Mouse (Mus musculus) hindbrain, embryonic 12.5 days (tissue): ENCODE data around the gene Gpha2. TPM values are rescaled to one million over a fixed set of nuclear protein-coding genes. Genes with fewer than 3 reads are reported as not detected.
A peak's percentile ranks its signal among the peaks of the same experiment; 100 is the strongest.

ENCODE experiments used
- ATAC-seq: fragments of 200-750 bp; cut with Nextera tagmentation; 2 replicates; pipeline ENCODE4 v1.8.0; 2017; ENCODE audit warnings: moderate TSS enrichment; ENCODE audit not compliant: low FRiP score
- H3K27ac ChIP-seq: fragments of 300-500 bp; sonication (generic); 2 replicates; pipeline ENCODE4 v1.5.1; 2016; ENCODE audit warnings: mild to moderate bottlenecking
- H3K27me3 ChIP-seq: fragments of 300-500 bp; sonication (generic); 2 replicates; pipeline ENCODE4 v1.6.1; 2016; ENCODE audit warnings: mild to moderate bottlenecking
- H3K36me3 ChIP-seq: fragments of 300-500 bp; sonication (generic); 2 replicates; pipeline ENCODE4 v1.6.1; 2016; ENCODE audit warnings: mild to moderate bottlenecking
- H3K4me1 ChIP-seq: fragments of 300-500 bp; sonication (generic); 2 replicates; pipeline ENCODE4 v1.6.1; 2016
- H3K4me2 ChIP-seq: fragments of 300-500 bp; sonication (generic); replicated peaks from 2 replicates; pipeline ENCODE4 v1.6.1; 2016; ENCODE audit warnings: mild to moderate bottlenecking
- H3K4me3 ChIP-seq: fragments of 300-500 bp; sonication (generic); 2 replicates; pipeline ENCODE4 v1.5.1; 2016; ENCODE audit warnings: mild to moderate bottlenecking
- H3K9ac ChIP-seq: fragments of 300-500 bp; sonication (generic); 2 replicates; pipeline ENCODE4 v1.6.1; 2016; ENCODE audit warnings: mild to moderate bottlenecking, moderate library complexity
- H3K9me3 ChIP-seq: fragments of 300-500 bp; sonication (generic); replicated peaks from 2 replicates; pipeline ENCODE4 v1.6.1; 2016; ENCODE audit warnings: mild to moderate bottlenecking
- WGBS: fragments of 180-500 bp; shearing (Covaris S2); methylation state at CpG from one replicate; pipeline ENCODE4 v1.1.7; 2016; 5-methylcytosine and 5-hydroxymethylcytosine counted together
- polyA plus RNA-seq: library from polyadenylated mRNA; unstranded; fragments of >200 nt; fragmentation: Nextera tagmentation; extraction: Ambion mirVana; gene quantifications from 2 replicates; pipeline ENCODE4 v1.2.1, GENCODE M21; 2016

Gene Gpha2
- polyA plus RNA-seq: 1.4 and 1.5 TPM in 2 replicates

GRCm38 (mm10) chr19:6226135-6226534, at the start of gene Gpha2:
Gene Gpha2, plus strand, starts transcription at chr19:6226380.
- Histone ChIP-seq H3K4me2 (no peak within 1 kb of the TSS), H3K27me3 (no peaks in the 10 kb centered on the region), H3K9me3 (no peaks in the 10 kb centered on the region), H3K4me3 (no peak within 1 kb of the TSS), H3K36me3 (peaks cover 44% of the 10 kb centered on the region), H3K4me1 (peaks cover 3% of the 10 kb centered on the region; the same call in 1 of the 2 replicates), H3K9ac (no peak within 1 kb of the TSS), H3K27ac (no peak within 1 kb of the TSS)
- WGBS: 19% methylated on average over 2 of the region's 2 CpGs
- no peak for ATAC-seq

- no peak overlapping the region for H3K4me3 ChIP-seq
- 80% methylated on average over 6 of the region's 6 CpGs for WGBS
- H3K36me3 ChIP-seq: no peaks in the 10 kb centered on the region
Observed at GRCm38 (mm10) chr19:6178775-6179174, 47.4 kb upstream of the Gpha2 start.

GRCm38 (mm10) chr19:6181629-6182028, 44.6 kb upstream of the Gpha2 start:
- no peak for ATAC-seq
- no peak overlapping the region for H3K4me2 ChIP-seq
- H3K27me3 ChIP-seq: no peaks in the 10 kb centered on the region
- H3K9me3 ChIP-seq: no peaks in the 10 kb centered on the region
- 30% methylated on average over 5 of the region's 5 CpGs for WGBS
- H3K27ac ChIP-seq: no peak overlapping the region
- H3K36me3 ChIP-seq: no peaks in the 10 kb centered on the region
- no peaks in the 10 kb centered on the region for H3K4me1 ChIP-seq
- no peak overlapping the region for H3K9ac ChIP-seq
- H3K4me3 ChIP-seq: no peak overlapping the region

More at GRCm38 (mm10) chr19:6178775-6179174, 47.4 kb upstream of the Gpha2 start:
- no peak overlapping the region for H3K9ac ChIP-seq
- peaks cover 2% of the 10 kb centered on the region; the same call in 1 of the 2 replicates for H3K4me1 ChIP-seq
- no peak overlapping the region for H3K27ac ChIP-seq
- no peak overlapping the region for H3K4me2 ChIP-seq
- no peaks in the 10 kb centered on the region for H3K9me3 ChIP-seq
- no peak for ATAC-seq
- no peaks in the 10 kb centered on the region for H3K27me3 ChIP-seq

GRCm38 (mm10) chr19:6182534-6182933, 43.6 kb upstream of the Gpha2 start:
- ATAC-seq: no peak
- no peaks in the 10 kb centered on the region for H3K4me1 ChIP-seq
- no peak overlapping the region for H3K4me2 ChIP-seq
- H3K27me3 ChIP-seq: no peaks in the 10 kb centered on the region
- no peak overlapping the region for H3K27ac ChIP-seq
- H3K4me3 ChIP-seq: no peak overlapping the region
- H3K9me3 ChIP-seq: no peaks in the 10 kb centered on the region
- H3K9ac ChIP-seq: no peak overlapping the region
- 30% methylated on average over 3 of the region's 3 CpGs for WGBS
- H3K36me3 ChIP-seq: no peaks in the 10 kb centered on the region

GRCm38 (mm10) chr19:6184131-6184530, 42.0 kb upstream of the Gpha2 start, which contains the start of gene Majin:
Gene Majin, plus strand, starts transcription at chr19:6184388.
- Histone ChIP-seq H3K36me3 (no peaks in the 10 kb centered on the region), H3K9ac (no peak within 1 kb of the TSS), H3K27me3 (no peaks in the 10 kb centered on the region), H3K4me2 (no peak within 1 kb of the TSS), H3K4me1 (no peaks in the 10 kb centered on the region), H3K27ac (no peak within 1 kb of the TSS), H3K4me3 (no peak within 1 kb of the TSS), H3K9me3 (no peaks in the 10 kb centered on the region)
- WGBS: 83% methylated on average over 23 of the region's 23 CpGs
- no peak for ATAC-seq

- Histone ChIP-seq H3K4me3 (no peak overlapping the region), H3K36me3 (no peaks in the 10 kb centered on the region), H3K27ac (no peak overlapping the region), H3K9ac (no peak overlapping the region), H3K4me2 (no peak overlapping the region), H3K9me3 (no peaks in the 10 kb centered on the region), H3K27me3 (no peaks in the 10 kb centered on the region), H3K4me1 (no peaks in the 10 kb centered on the region)
- no peak for ATAC-seq
- WGBS: 79% methylated on average over 2 of the region's 2 CpGs
Observed at GRCm38 (mm10) chr19:6204265-6204664, 21.9 kb upstream of the Gpha2 start.

GRCm38 (mm10) chr19:6206716-6207115, 19.5 kb upstream of the Gpha2 start:
- ATAC-seq: no peak

GRCm38 (mm10) chr19:6216046-6216705, 10.0 kb upstream of the Gpha2 start:
- Histone ChIP-seq H3K4me1 (no peaks in the 10 kb centered on the region), H3K27ac (no peak overlapping the region), H3K4me2 (no peak overlapping the region), H3K36me3 (no peaks in the 10 kb centered on the region), H3K9ac (no peak overlapping the region), H3K27me3 (no peaks in the 10 kb centered on the region), H3K9me3 (no peaks in the 10 kb centered on the region), H3K4me3 (no peak overlapping the region)
- no peak for ATAC-seq
- WGBS: 78% methylated on average over 6 of the region's 6 CpGs

More at GRCm38 (mm10) chr19:6206716-6207115, 19.5 kb upstream of the Gpha2 start:
- Histone ChIP-seq H3K9ac (no peak overlapping the region), H3K4me3 (no peak overlapping the region), H3K36me3 (no peaks in the 10 kb centered on the region), H3K27me3 (no peaks in the 10 kb centered on the region), H3K9me3 (no peaks in the 10 kb centered on the region), H3K4me2 (no peak overlapping the region), H3K27ac (no peak overlapping the region), H3K4me1 (no peaks in the 10 kb centered on the region)
- 73% methylated on average over 5 of the region's 5 CpGs for WGBS

GRCm38 (mm10) chr19:6218606-6219005, 7.6 kb upstream of the Gpha2 start:
- WGBS: 67% methylated on average over 6 of the region's 6 CpGs
- H3K36me3 ChIP-seq: no peaks in the 10 kb centered on the region

GRCm38 (mm10) chr19:6226763-6227162, 583 bp downstream of the Gpha2 start:
- Histone ChIP-seq H3K27ac (no peak overlapping the region), H3K9me3 (no peaks in the 10 kb centered on the region), H3K4me2 (no peak overlapping the region), H3K9ac (no peak overlapping the region), H3K36me3 (peaks cover 50% of the 10 kb centered on the region), H3K27me3 (no peaks in the 10 kb centered on the region), H3K4me1 (peaks cover 3% of the 10 kb centered on the region; the same call in 1 of the 2 replicates), H3K4me3 (no peak overlapping the region)
- no peak for ATAC-seq
- WGBS: 93% methylated on average over 14 of the region's 14 CpGs

More at GRCm38 (mm10) chr19:6218606-6219005, 7.6 kb upstream of the Gpha2 start:
- no peaks in the 10 kb centered on the region for H3K27me3 ChIP-seq
- H3K9me3 ChIP-seq: no peaks in the 10 kb centered on the region
- no peak overlapping the region for H3K27ac ChIP-seq
- no peak overlapping the region for H3K4me3 ChIP-seq
- no peak for ATAC-seq
- H3K9ac ChIP-seq: no peak overlapping the region
- H3K4me1 ChIP-seq: no peaks in the 10 kb centered on the region
- H3K4me2 ChIP-seq: no peak overlapping the region

- H3K4me2 ChIP-seq: no peak overlapping the region
- H3K27me3 ChIP-seq: no peaks in the 10 kb centered on the region
- 89% methylated on average over 4 of the region's 4 CpGs for WGBS
- H3K27ac ChIP-seq: no peak overlapping the region
- ATAC-seq: no peak
- peaks cover 3% of the 10 kb centered on the region; the same call in 1 of the 2 replicates for H3K4me1 ChIP-seq
- H3K9ac ChIP-seq: no peak overlapping the region; the same call in 1 of the 2 replicates
- peaks cover 61% of the 10 kb centered on the region for H3K36me3 ChIP-seq
- no peak overlapping the region for H3K4me3 ChIP-seq
- no peaks in the 10 kb centered on the region for H3K9me3 ChIP-seq
Observed at GRCm38 (mm10) chr19:6227864-6228263, 1.7 kb downstream of the Gpha2 start.

GRCm38 (mm10) chr19:6230411-6230810, 4.2 kb downstream of the Gpha2 start:
- 0 out of 2 replicates have a peak overlapping the region, but pooled peaks have one; percentile 13 for H3K9ac ChIP-seq
- no peak for ATAC-seq
- H3K36me3 ChIP-seq: peaks cover 68% of the 10 kb centered on the region
- H3K27me3 ChIP-seq: no peaks in the 10 kb centered on the region
- no peak overlapping the region for H3K27ac ChIP-seq
- no peak overlapping the region for H3K4me3 ChIP-seq
- H3K9me3 ChIP-seq: no peaks in the 10 kb centered on the region
- 88% methylated on average over 4 of the region's 4 CpGs for WGBS
- no peak overlapping the region for H3K4me2 ChIP-seq
- H3K4me1 ChIP-seq: peaks cover 16% of the 10 kb centered on the region

GRCm38 (mm10) chr19:6231036-6231435, 4.9 kb downstream of the Gpha2 start:
- Histone ChIP-seq H3K27ac (no peak overlapping the region), H3K9ac (no peak overlapping the region), H3K4me3 (no peak overlapping the region), H3K9me3 (no peaks in the 10 kb centered on the region), H3K36me3 (peaks cover 68% of the 10 kb centered on the region), H3K4me2 (no peak overlapping the region), H3K4me1 (peaks cover 16% of the 10 kb centered on the region), H3K27me3 (no peaks in the 10 kb centered on the region)
- 95% methylated on average over 2 of the region's 2 CpGs for WGBS
- no peak for ATAC-seq
